Mouse (Mus musculus) left cerebral cortex, postnatal 10 days (tissue): ENCODE data around the gene Inpp5f. TPM values are rescaled to one million over a fixed set of nuclear protein-coding genes. Genes with fewer than 3 reads are reported as not detected.
"Not testable (repeated sequence)": the region's sequence is repeated elsewhere in the genome, so short reads cannot be mapped to it uniquely, and the experiment has no call there.

ENCODE experiments used
- DNase-seq, 2 experiments: peaks; one replicate each; pipeline ENCODE4 v3.0.0; 2021 to 2022; ENCODE audit warnings: low spot score in 2 of 2, mixed read lengths in 1 of 2; ENCODE audit errors: extremely low spot score in 1 of 2
- intact Hi-C: fragments of 180-260 bp; cut with DNase I; formaldehyde crosslinking; loops from one replicate; pipeline ENCODE4 v1.15.1; 2025
- total RNA-seq, 2 experiments: library from RNA; stranded (reverse); gene quantifications; 2 replicates each; pipeline ENCODE4 v1.2.3; 2021

Inpp5f gene
- total RNA-seq: 100 to 1,000 TPM; 267 to 278 TPM

DNA sequence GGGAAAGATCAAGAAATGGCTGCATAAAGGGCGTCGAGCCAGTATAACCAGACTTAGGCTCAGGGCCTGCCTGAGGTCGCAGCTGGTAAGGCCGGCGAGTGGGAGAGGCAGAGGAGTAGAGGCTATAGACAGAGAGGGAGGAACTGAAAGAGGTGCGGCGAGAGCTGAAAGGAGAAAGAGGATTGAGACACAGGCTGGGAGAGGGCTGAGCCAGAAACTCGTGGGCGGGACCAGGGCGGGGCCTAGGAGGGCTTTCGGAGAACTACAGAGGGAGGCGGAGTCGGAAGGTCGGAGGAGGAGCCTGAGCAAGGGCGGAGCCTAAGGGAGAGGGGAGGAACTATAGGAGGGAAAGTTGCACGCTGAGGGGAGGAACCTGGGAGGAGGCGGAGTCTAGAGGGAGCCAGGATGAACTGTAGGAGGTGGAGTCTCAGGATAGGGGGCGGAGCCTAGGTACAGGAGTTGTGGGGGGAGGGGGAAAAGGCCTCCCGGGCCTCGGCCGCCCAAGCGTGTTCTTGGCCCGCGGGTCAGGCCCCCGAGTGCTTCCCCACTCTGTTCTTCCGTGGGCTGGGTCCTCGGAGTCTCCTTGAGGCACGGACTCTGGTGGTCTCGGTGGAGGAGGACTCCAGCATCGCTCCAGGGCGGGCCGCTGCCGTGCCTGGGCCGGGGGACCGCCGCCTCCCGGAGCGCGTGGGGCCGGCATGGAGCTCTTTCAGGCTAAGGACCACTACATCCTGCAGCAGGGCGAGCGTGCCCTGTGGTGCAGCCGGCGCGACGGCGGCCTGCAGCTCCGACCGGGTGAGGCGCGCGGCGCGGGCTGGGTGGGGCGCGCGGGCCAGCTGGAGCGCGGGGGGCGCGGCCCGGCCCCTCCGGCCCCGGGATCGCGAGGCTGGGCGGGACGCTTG is at the start of gene Inpp5f:
Gene Inpp5f, plus strand, starts transcription at position 432 of the 902 bp plus-strand sequence.
- peak; percentile 95 to 98 for DNase-seq
- intact Hi-C loops: no loop called here

DNA sequence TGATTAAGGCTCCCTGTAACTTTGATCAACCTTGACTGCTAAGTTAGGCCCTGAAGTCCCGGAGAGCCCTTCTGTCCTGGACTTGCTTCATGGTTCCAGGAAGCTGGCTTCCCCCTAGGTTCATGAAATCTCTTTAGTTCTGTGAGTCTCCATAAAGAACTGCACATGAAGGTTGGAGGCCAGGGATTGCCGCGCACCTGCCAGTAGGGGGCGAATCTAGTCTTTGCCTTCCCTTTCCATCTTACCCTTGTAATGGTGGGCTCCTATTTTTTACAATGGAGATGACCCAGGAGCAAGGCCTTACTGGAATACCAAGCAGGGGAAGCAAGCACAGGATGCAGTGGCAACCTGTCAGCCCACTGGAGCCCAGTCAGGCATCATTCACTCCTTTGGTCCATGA is 47.8 kb upstream of the Inpp5f start:
- intact Hi-C loops: no loop called here
- DNase-seq: no peak

DNA sequence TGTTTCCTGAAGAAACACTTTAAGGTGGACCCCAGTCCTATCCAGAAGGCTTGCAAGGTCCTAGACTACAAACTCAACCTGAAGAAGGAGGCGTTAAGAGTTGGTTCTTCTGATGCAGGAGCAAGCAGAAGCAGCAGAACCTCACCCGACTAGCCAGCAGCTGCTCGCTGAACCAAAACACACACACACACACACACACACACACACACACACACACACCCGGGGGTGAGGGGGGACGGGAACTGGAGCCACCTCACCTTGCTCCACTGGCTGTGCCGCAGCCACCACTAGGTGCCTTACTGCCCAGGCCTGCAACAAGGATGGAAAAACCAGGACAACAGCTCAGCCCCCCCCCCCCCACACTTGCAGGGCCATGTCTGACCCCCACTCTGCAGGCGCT is 44.8 kb upstream of the Inpp5f start:
- no peak for DNase-seq
- intact Hi-C loops: no loop called here

DNA sequence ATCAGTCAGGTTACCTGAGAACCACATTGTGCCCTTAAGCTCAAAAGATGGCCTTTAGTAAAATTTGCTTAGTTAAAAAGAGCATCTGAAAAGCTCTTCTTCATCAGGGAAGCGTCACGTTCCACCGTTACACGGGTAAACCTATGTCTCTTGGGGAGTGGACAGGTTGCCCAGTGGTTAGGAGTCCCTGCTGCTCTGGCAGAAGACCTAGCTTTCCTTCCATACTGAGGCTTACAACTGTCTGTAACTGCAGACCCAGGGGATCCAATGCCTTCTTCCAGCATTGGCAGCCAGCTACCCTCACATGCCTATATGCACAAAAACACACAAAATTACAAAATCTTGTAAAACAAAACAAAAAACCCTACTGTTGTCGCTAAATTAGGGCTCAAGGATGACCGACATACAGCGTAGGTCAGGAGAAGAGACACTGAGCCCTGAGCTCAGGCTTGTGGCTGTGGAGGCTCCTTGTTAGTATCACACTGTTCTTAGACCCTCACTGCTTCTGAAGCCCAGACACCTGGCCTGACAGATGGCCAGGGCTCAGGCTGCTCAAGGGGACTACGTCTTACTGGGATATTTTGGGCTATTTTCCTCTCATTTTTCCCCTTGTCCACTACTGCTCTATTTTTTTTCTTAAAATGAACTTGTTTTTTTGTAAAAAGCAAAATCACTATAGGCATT is 43.4 kb upstream of the Inpp5f start:
- no peak for DNase-seq
- intact Hi-C loops: no loop called here

DNA sequence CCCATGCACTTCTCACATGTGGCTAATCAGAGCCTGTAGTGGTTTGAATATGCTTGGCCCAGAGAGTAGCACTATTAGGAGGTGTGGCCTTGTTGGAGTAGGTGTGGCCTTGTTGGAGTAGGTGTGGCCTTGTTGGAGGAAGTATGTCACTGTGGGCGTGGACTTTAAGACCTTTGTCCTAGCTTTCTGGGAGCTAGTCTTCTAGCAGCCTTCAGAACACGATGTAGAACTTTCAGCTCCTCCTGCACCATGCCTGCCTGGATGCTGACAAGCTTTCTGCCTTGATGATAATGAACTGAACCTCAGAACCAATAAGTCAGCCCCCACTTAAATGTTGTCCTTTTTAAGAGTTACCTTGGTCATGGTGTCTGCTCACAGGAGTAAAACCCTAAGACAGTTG is 41.7 kb upstream of the Inpp5f start:
- intact Hi-C loops, DNase-seq: not testable (repeated sequence)

DNA sequence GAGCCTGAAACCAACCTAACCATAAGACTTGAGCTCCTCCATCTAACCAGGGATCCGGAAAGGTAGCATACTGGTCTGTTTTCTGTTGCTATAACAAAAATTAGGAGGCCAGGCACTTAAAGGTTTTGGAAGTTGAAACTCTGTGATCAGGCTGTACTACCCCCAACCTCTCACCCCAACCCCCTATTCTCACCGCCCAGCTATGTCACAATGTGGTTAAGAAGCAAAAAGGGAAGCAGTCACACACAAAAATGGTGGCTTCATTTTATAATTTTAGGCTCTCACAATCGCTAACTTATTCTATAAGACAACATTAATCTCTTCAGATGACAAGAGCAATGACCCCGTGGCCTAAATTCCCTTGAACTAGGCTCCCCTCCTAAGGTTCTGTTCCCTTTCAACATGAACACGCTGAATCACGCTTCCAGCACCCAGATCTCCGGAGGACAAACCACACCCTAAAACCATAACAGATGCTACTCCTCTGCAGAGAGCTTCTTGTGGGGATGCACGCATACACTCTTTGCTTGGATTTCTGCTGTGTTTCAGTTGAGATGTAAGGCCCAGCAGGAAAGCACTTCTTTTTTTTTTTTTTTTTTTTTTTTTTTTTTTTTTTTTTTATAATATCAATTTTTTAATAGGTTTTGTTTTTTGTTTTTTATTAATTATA is 41.0 kb upstream of the Inpp5f start:
- DNase-seq: no peak
- intact Hi-C loops: no loop called here

DNA sequence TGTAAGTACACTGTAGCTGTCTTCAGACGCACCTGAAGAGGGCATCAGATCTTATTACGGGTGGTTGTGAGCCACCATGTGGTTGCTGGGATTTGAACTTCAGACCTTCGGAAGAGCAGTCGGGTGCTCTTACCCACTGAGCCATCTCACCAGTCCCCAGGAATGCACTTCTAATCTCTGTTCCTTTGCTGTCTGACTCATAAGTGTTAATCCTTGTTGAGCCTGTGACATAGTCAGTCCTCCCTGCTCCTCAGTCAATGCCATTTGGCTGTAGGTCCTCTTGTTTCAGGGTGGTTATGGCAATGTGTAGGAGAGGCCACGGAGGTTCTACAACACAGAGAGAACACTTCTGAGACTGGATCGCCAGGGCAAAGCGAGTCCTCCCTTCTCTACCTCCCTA is 40.5 kb upstream of the Inpp5f start:
- DNase-seq, intact Hi-C loops: not testable (repeated sequence)

DNA sequence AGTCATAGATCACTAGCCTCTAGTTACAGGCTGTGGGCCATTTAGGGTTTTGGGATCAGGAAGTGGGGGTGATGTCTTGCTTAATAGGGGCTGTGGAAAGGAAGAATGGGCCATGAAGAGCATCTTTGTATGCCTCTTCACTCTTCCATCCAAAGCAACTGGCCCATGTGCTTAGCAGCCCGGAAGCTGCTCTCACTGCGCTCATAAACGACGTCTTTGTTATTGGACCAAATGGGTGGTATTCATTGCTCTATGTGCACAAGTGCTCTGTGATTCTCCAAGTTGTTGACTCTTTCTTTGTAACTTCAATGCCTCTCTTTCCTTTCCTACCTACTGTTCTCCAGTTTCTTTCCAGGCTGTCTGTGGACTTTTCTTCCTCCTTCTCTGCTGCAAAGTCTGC is 39.1 kb upstream of the Inpp5f start:
- DNase-seq: no peak
- intact Hi-C loops: no loop called here

DNA sequence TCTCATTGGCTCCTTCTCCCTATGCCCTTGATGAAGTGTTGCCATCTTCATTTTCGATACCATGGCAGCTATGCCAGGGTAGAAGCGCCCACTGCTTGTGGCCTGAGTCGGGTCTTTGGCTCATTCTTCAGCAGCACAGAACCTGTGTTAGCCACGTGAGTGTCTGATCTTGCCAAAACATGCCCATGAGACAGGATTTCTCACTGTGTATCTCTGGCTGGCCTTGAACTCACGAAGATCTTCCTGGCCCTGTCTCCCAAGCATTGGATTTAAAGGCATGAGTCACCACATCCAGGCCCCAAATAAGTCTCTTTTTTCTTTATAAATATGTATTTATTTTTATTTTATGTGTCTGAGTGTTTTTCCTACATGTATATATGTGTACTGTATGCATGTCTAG is 35.9 kb upstream of the Inpp5f start:
- no peak for DNase-seq
- intact Hi-C loops: no loop called here

DNA sequence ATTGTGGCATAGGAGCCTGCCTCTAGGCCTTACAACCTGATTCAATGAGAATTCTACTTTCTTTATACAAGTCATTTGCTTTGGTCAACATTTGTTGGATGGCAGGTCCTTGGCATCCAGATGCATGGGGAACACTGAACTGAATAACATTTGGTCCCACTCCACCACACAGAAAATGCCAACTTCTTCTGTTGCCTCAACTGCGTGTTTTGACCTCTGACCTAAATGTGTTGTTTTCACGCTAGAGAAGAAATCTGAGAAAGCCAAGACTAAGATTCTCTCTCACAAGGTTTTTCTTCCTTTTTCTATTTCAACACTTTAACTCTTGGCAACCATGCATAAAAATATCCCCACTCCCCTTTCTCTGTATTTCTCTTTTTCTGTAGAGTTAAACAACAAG is 35.3 kb upstream of the Inpp5f start:
- DNase-seq: no peak
- intact Hi-C loops: no loop called here

DNA sequence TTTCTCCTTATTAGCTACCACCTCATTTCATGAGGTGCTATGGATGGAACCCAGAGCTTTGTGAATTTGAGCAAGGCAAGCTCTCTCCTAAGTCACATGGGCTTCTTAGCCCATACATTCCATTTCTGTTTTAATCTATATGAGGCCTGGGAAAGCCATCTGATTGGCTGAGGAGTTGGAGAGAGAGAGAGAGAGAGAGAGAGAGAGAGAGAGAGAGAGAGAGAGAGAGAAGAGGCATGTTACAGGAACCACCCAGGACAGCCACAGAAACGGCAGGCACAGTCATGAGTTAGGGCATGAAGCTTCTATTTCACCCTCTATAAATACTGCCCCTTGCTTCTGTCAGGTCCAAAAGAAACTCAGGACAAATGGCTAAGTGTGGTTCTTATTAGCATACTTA is 33.5 kb upstream of the Inpp5f start:
- intact Hi-C loops: no loop called here
- DNase-seq: no peak

DNA sequence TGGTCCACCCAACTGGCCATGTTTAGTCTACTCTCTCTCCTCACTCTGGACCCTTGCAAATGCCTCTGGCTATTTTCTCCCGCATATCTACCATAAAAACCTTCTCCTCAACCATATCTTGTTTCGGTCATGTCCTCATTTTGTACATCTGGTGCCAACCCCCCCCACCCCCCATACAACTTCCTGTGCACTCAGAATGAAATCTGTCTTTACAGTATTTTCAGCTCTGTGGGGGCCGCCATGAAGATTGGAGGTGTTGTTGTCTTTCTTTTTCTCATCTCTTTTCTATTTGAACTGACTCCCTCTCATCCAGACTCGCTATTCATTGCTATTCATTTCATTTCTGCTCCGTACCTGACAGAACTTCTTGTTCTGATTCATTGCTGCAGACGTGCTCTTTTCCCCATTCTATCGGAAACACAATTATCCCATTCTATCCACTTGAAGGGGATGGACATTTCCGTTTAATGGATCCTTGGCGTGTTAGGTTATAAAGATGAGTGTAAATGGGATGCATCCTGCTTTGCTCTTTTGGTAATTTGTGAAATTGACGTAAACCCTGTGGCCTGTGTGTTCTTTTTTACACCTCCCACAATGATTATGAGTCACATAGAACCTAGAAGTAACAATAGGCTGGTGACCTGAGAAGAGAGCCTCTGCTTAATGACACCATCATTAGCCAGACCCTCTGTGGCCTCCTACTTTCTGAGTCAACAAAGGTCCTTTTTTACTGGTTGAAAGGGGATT is 32.8 kb upstream of the Inpp5f start:
- no peak for DNase-seq
- intact Hi-C loops: no loop called here

DNA sequence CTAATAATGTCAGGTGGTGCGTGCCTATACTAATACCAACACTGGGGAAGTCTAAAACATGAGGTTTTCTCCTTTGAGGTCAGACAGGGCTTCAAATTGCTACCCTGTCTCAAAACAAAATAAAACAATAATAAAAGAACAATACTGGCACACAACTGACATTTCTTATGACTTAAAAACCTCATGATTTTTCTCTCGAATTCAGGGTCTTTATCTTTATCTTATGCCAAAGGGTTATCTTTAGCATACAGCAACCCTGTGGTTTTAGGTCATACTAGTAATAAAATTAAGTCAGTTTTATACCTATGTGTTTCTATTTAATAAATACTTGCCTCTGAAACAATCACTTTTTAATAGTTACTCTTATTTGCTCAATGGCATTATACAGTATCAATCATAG is 31.7 kb upstream of the Inpp5f start:
- DNase-seq: no peak

DNA sequence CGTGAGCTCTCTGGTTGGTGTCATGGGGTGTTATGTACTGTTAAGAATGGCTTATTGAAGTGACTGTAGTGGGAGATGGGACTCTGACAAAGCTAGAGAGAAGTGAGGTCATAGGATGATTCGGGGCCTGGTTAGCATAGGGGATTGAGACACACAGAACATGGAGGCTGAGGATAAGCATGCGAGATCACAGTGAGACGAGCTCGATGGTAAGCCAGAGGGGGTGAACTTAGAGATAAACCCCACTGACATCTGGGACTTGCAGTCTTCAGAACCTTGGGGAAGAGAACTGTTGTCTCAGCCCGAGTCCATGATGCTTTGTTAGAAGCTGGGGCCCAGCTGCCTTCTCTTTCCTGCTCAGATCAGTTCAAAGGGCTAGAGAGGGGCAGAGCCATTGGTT is 30.8 kb upstream of the Inpp5f start:
- no peak for DNase-seq
- intact Hi-C loops: no loop called here

More for the DNA sequence above, 31.7 kb upstream of the Inpp5f start:
- intact Hi-C loops: no loop called here

DNA sequence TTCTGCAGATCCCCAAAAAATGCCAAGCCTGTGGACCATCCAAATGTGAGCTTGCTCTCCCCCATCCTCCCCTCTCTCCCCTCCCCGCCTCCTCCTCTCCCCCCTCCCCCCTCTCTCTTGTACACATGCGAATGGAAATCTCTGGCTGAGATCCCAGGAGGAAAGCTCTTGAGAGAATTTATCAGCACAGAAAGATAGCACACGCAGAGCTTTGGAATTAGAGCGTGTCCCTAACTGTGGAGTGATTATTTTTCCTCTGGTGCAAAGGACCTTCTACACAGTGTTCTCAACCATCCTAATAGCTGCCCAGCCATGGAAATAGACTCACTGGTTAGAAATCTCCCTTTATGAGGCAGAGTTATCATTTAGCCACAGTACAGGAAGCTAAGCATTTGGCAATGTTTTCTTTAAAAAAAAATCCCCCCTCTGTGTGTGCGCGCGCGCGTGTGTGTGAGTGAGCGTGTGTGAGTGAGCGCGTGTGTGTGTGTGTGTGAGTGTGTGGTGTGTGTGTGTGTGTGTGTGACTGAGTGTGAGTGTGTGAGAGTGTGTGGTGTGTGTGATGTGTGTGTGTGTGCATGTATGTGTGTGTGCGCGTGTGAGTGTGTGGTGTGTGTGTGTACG is 29.2 kb upstream of the Inpp5f start:
- intact Hi-C loops: no loop called here
- DNase-seq: peak in 1 of 2 experiments; percentile 27

DNA sequence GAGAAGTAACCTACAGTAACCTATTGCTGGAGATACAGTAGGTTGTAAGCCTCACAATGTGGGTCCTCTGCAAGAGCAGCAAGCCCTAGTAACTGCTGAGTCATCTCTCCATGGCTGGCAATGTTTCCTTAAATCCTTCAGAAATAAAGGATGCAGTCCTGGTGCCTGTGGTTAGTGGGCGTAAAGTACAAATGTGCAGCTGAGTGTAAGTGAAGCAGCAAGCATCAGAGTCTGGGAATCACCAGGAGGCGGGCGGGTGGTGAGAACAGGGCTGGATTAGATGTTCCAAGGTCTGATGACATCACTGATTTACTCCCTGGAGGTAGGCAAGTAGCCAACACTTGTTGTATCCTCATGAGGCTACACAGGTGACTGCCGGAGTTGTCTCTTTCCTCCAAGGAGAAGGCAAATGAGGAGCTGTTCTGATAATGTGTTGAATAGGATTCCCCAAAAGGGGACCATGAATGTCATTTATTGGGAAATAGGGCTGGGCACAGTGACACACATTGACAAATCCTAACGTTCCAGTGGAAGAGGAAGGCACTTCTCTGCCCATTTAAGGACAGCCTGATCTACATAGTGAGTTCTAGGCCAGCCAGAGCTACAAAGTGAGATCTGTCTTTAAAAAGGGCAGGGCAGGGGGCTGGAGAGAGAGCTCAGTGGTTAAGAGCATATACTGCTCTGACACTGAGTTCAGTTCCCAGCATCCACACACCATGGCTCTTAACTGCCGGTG is 27.7 kb upstream of the Inpp5f start:
- peak; percentile 54 to 67 for DNase-seq
- intact Hi-C loops: no loop called here

DNA sequence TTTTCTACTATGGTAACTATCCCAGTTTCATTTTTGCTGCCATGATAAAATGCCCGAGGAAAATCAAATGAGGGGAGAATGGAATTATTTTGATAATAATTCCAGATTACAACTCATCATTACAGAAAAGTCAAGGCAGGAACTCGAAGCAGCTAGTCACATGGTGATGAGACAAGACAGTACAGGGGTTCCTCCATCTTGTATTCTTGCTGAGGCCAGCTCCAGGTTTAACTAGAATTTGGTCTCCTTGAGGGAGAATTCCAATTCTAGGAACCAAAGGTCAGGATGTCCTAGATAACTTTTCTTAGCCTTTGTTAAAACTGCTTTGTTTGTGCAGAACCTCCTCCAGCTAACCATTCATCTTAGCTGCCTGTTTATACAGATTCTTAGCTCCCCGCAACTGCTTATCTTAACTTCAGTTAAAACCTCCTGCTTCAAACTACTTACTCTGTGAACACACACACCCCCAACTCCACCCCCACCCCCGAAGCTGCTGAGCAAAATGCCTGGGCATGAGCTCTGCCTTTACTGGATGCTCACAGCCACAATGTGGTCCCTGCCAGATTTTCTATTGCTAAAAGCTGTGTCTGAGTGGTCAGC is 23.7 kb upstream of the Inpp5f start:
- intact Hi-C loops: no loop called here
- DNase-seq: no peak
